Mouse (Mus musculus) embryonic facial prominence, embryonic 15.5 days (tissue): ENCODE measurements around the gene Mapk12. TPM values are rescaled to one million over a fixed set of nuclear protein-coding genes. Genes with fewer than 3 reads are reported as not detected.

ENCODE experiments used
- ATAC-seq: fragments of 200-750 bp; cut with Nextera tagmentation; 2 replicates; pipeline ENCODE4 v1.8.0; 2017; ENCODE audit warnings: low read depth, moderate TSS enrichment; ENCODE audit not compliant: insufficient number of reproducible peaks, low FRiP score, low TSS enrichment
- H3K27ac ChIP-seq: fragments of 300-500 bp; sonication (generic); replicated peaks from 2 replicates; pipeline ENCODE4 v1.5.1; 2015; ENCODE audit warnings: mild to moderate bottlenecking, inconsistent platforms
- H3K27me3 ChIP-seq: fragments of 300-500 bp; sonication (generic); 2 replicates; pipeline ENCODE4 v1.6.1; 2015; ENCODE audit warnings: inconsistent platforms
- H3K36me3 ChIP-seq: fragments of 300-500 bp; sonication (generic); 2 replicates; pipeline ENCODE4 v1.6.1; 2015; ENCODE audit warnings: mild to moderate bottlenecking, inconsistent platforms
- H3K4me1 ChIP-seq: fragments of 300-500 bp; sonication (generic); 2 replicates; pipeline ENCODE4 v1.6.1; 2015; ENCODE audit warnings: inconsistent platforms
- H3K4me2 ChIP-seq: fragments of 300-500 bp; sonication (generic); replicated peaks from 2 replicates; pipeline ENCODE4 v1.6.1; 2015; ENCODE audit warnings: mild to moderate bottlenecking, inconsistent platforms
- H3K4me3 ChIP-seq: fragments of 300-500 bp; sonication (generic); replicated peaks from 2 replicates; pipeline ENCODE4 v1.5.1; 2015; ENCODE audit warnings: mild to moderate bottlenecking, inconsistent platforms
- H3K9ac ChIP-seq: fragments of 300-500 bp; sonication (generic); 2 replicates; pipeline ENCODE4 v1.6.1; 2015; ENCODE audit warnings: inconsistent platforms
- H3K9me3 ChIP-seq: fragments of 300-500 bp; sonication (generic); replicated peaks from 2 replicates; pipeline ENCODE4 v1.6.1; 2016; ENCODE audit warnings: inconsistent platforms
- WGBS: fragments of 180-500 bp; shearing (Covaris S2); methylation state at CpG from one replicate; pipeline ENCODE4 v1.1.7; 2015; 5-methylcytosine and 5-hydroxymethylcytosine counted together
- polyA plus RNA-seq: library from polyadenylated mRNA; unstranded; fragments of >200 nt; fragmentation: Nextera tagmentation; extraction: Ambion mirVana; gene quantifications from 2 replicates; pipeline ENCODE4 v1.2.1, GENCODE M21; 2015

The Mapk12 gene
- polyA plus RNA-seq, 1 experiment from 2014 or later = 9.4 TPM

DNA sequence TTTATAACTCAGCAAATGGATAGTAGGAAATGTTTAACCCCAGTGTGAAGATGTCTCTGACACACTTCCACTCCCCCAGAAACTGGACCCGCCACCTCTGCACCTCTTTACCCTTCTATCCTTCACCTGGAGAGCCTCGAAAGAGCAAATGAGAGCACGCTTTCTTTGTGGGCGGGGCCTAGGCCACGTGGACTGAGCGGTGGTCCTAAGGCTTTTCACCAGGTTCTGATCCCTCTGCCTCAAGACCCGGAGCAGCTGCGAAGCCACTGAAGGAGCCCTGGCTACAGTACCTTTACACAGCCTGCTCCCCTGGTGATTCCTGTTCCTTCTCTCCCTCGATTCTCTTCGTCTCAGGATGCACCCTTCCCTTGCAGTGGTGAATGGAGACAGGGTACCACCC, 7.0 kb upstream of the Mapk12 start:
- H3K4me2 ChIP-seq = peak overlapping the region; percentile 60
- ATAC-seq = no peak
- no peak overlapping the region for H3K27ac ChIP-seq
- 19% methylated on average over 10 of the region's 10 CpGs for WGBS
- peaks cover 33% of the 10 kb centered on the region for H3K27me3 ChIP-seq
- no peak overlapping the region; the same call in 1 of the 2 replicates for H3K9ac ChIP-seq
- no peak overlapping the region; the same call in 1 of the 2 replicates for H3K4me3 ChIP-seq
- H3K4me1 ChIP-seq = peaks cover 40% of the 10 kb centered on the region
- H3K9me3 ChIP-seq = no peaks in the 10 kb centered on the region
- H3K36me3 ChIP-seq = no peaks in the 10 kb centered on the region; the same call in 1 of the 2 replicates

DNA sequence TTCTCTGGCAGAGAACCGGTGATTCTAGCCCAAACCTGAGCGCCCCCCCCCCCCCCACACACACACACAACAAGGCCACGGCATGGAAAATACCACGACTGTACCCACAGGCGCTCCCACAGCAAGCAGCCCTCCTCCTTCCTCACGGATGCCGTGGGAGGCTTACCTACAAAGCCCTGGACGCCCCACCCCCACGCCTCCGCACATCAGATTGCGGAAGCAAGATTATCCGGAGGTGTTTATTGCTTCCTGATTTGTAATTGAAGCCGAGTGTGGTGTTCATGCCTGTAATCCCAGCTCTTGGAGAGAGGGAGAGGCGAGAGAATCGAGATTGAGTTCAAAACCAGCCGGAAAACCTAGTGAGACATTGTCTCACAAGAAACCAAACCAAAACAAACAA, 6.5 kb upstream of the Mapk12 start:
- Histone ChIP-seq H3K4me1 (peaks cover 40% of the 10 kb centered on the region), H3K9ac (no peak overlapping the region; the same call in 1 of the 2 replicates), H3K36me3 (no peaks in the 10 kb centered on the region; the same call in 1 of the 2 replicates), H3K4me3 (peak overlapping the region; percentile 34), H3K27ac (no peak overlapping the region), H3K4me2 (peak overlapping the region; percentile 60), H3K9me3 (no peaks in the 10 kb centered on the region), H3K27me3 (peaks cover 37% of the 10 kb centered on the region)
- ATAC-seq = no peak
- WGBS = 9% methylated on average over 15 of the region's 16 CpGs

DNA sequence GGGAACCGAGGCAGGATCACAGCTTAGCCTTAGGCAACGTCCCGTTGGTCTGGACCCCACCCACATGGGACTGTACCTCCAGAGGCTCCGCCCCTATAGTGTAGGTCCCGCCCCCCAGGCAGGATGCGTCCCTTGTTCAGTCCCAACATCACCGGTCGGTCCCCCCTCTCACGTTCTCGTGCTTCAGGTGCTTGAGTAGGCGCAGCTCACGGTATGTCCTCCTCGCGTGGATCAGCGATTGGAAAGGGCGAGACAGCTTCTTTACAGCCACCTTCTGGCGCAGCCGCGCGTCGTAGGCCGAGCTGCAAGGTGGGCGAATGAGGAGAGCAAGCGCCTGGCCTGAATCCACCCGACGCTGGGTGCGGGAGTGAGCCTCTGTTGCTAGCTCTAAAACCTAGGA, 6.0 kb upstream of the Mapk12 start:
- 2% methylated on average over 27 of the region's 27 CpGs for WGBS
- no peak for ATAC-seq
- Histone ChIP-seq H3K9me3 (no peaks in the 10 kb centered on the region), H3K4me1 (peaks cover 40% of the 10 kb centered on the region), H3K9ac (no peak overlapping the region), H3K27ac (no peak overlapping the region), H3K4me2 (peak overlapping the region; percentile 60), H3K4me3 (peak overlapping the region; percentile 34), H3K36me3 (no peaks in the 10 kb centered on the region; the same call in 1 of the 2 replicates), H3K27me3 (peaks cover 41% of the 10 kb centered on the region)

DNA sequence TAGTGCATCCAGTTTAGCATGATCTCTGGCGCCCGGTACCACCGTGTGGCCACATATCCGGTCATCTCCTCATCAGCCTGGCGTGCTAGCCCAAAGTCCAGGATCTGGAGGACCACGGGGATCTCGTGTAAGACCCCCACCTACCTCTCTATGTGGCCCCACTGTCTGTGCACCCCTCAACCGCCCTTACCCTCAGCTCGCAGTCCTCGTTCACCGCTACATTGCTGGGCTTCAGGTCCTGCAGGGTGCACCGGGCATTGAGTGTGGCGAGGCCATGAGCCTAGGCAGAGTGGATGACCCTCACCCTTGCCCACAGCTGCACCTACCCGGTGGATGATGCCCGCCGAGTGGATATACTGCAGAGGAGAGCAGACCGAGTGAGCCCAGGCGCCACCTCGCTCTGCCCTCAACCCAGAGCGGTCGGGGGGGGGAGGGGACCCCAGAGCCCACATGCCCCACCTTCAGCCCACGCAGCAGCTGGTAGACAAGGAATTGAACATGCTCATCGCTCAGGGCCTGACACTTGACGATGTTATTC, 5.4 kb upstream of the Mapk12 start:
- Histone ChIP-seq H3K4me3 (no peak overlapping the region), H3K4me2 (peak overlapping the region; percentile 60; the same call in 1 of the 2 replicates), H3K27me3 (peaks cover 48% of the 10 kb centered on the region), H3K9me3 (no peaks in the 10 kb centered on the region), H3K27ac (no peak overlapping the region), H3K9ac (no peak overlapping the region; the same call in 1 of the 2 replicates), H3K4me1 (peaks cover 47% of the 10 kb centered on the region), H3K36me3 (no peaks in the 10 kb centered on the region; the same call in 1 of the 2 replicates)
- WGBS = 75% methylated on average over 24 of the region's 24 CpGs
- ATAC-seq = no peak

DNA sequence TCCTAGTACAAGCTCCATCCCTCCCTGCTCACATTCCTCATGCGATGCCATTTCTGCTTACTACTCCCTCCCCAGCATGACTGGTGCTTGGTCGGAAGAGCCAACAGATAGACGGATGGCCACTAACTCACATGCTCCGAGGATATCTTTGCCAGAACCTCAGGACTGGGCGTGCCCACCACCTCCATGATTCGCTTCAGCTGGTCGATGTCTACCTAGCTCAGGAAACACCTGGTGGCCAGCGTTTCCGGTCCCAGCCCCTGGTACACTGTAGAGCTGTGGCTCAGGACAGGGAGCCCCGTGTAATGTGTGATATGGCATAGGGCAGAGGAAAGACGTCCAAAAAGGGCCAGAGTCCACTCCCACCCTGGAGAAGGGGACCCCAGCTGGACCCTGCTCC, 4.5 kb upstream of the Mapk12 start:
- Histone ChIP-seq H3K4me1 (peaks cover 51% of the 10 kb centered on the region), H3K9ac (no peak overlapping the region), H3K4me3 (no peak overlapping the region), H3K27me3 (peaks cover 57% of the 10 kb centered on the region), H3K27ac (no peak overlapping the region), H3K4me2 (no peak overlapping the region), H3K9me3 (no peaks in the 10 kb centered on the region), H3K36me3 (no peaks in the 10 kb centered on the region; the same call in 1 of the 2 replicates)
- WGBS = 84% methylated on average over 11 of the region's 11 CpGs
- ATAC-seq = no peak

DNA sequence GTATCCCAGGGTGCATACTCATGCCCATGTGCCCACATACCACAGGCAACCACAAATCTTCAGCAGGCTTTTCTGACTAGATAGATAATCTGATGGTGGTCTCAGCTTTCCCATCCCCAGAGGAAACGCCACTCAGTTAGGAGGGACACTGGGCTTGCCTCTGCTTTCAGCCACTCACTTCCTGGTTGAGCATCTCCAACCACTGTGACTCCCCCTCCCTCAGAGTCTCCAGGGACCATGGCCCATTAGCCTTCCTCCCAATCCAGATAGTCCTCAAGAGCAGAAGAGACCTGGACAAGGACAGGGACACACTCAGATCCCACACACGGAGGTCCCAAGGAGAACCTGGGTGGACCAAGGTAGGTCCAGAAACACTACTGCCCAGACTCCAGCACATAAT, 2.6 kb upstream of the Mapk12 start:
- Histone ChIP-seq H3K27ac (no peak overlapping the region), H3K4me3 (no peak overlapping the region), H3K9ac (no peak overlapping the region), H3K27me3 (peaks cover 69% of the 10 kb centered on the region), H3K4me1 (peaks cover 38% of the 10 kb centered on the region), H3K36me3 (no peaks in the 10 kb centered on the region; the same call in 1 of the 2 replicates), H3K9me3 (no peaks in the 10 kb centered on the region), H3K4me2 (no peak overlapping the region)
- ATAC-seq = no peak
- WGBS = 52% methylated on average over 2 of the region's 2 CpGs

DNA sequence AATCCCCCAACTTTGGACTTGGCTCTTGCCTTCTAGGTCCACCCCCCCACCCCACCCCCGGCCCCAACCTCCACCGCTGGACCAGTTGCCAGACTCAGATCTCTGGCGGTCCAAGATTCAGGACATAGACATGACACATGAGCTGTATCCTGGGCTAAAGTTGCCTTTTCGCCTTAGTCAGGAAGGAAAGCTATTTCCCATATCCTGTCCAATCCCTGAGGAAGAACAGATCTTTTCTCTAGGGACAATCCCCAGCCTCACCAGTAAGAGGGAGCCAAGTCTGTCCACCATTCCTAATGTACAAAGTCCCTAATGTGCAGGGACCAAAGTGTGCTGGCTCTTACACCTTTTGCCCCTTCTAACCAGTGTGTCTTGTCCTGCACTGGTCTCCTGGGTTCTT, 1.4 kb upstream of the Mapk12 start:
- H3K9me3 ChIP-seq = no peaks in the 10 kb centered on the region
- no peak overlapping the region for H3K4me3 ChIP-seq
- no peak overlapping the region for H3K9ac ChIP-seq
- no peak overlapping the region for H3K4me2 ChIP-seq
- peaks cover 30% of the 10 kb centered on the region for H3K4me1 ChIP-seq
- H3K27ac ChIP-seq = no peak overlapping the region
- H3K27me3 ChIP-seq = peaks cover 63% of the 10 kb centered on the region
- ATAC-seq = no peak
- 58% methylated on average over 4 of the region's 4 CpGs for WGBS
- H3K36me3 ChIP-seq = no peaks in the 10 kb centered on the region; the same call in 1 of the 2 replicates

DNA sequence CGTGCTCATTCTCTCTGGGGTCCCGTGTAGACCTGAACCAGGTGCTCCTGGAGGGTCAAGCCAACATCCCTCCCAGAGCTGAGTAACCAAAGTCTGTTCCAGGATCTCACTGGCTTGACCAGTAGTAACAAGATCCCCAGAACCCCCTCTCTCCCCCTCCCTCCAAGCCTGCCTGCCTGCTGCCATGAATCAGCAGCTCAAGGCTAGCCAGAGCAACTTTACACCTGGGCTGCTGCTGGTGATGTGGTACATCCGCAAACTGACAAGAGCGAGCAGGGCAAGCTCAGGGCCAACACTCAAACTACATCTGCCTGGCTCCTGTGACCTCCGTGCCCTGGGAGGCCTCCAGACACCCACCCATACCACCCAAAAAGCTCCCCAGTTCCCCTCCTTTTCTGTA, 940 bp upstream of the Mapk12 start:
- H3K4me1 ChIP-seq = peaks cover 25% of the 10 kb centered on the region
- H3K36me3 ChIP-seq = no peaks in the 10 kb centered on the region; the same call in 1 of the 2 replicates
- no peak overlapping the region for H3K27ac ChIP-seq
- ATAC-seq = no peak
- H3K9me3 ChIP-seq = no peaks in the 10 kb centered on the region
- no peak overlapping the region for H3K4me2 ChIP-seq
- 21% methylated on average over 5 of the region's 5 CpGs for WGBS
- H3K4me3 ChIP-seq = no peak overlapping the region
- H3K27me3 ChIP-seq = peaks cover 59% of the 10 kb centered on the region
- no peak overlapping the region for H3K9ac ChIP-seq

DNA sequence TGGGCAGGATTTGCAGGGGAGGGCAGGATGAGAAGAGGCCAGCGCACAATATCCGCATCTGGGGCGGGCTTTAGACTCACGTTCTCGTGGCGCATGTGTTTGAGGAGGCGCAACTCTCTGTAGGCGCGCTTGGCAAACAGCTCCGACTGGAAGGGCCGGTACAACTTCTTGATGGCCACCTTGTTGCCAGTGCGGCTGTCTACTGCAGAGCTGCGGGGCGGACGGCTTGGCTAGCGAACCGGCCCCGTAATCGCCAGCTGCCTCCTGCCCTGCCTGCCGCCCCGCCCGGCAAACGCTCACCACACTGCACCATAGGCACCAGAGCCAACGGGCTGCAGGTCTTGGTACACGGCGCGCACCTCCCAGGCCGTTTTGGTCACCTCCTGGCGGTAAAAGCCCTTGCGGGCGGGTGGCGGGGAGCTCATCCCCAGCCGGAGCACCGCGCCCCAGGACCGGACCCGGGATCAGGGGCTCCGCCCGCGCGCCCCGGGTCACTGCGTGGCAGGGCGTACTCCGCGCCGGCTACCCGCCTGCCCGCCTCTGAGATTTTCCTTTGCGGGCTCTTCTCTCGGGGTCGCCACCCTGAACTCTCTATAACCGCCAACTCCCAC, 350 bp downstream of the Mapk12 start:
- under 1% methylated on average over 53 of the region's 53 CpGs for WGBS
- Histone ChIP-seq H3K36me3 (no peaks in the 10 kb centered on the region), H3K27ac (peak overlapping the region; percentile 44; the same call in 1 of the 2 replicates), H3K4me2 (peak overlapping the region; percentile 92), H3K4me1 (peaks cover 20% of the 10 kb centered on the region), H3K9ac (no peak overlapping the region), H3K4me3 (peak overlapping the region; percentile 49), H3K9me3 (no peaks in the 10 kb centered on the region), H3K27me3 (peaks cover 49% of the 10 kb centered on the region)
- peak; percentile 26; the same call in 1 of the 2 replicates for ATAC-seq

- H3K36me3 ChIP-seq = no peaks in the 10 kb centered on the region
- peaks cover 49% of the 10 kb centered on the region for H3K27me3 ChIP-seq
- no peak overlapping the region for H3K27ac ChIP-seq
- no peak overlapping the region for H3K9ac ChIP-seq
- no peak for ATAC-seq
- H3K4me2 ChIP-seq = no peak overlapping the region
- WGBS = 95% methylated on average over 6 of the region's 6 CpGs
- no peaks in the 10 kb centered on the region for H3K9me3 ChIP-seq
- H3K4me3 ChIP-seq = no peak overlapping the region
- H3K4me1 ChIP-seq = peaks cover 20% of the 10 kb centered on the region
These were observed 2.0 kb downstream of the Mapk12 start for GRCm38 (mm10) chr15:89138531-89138930.

DNA sequence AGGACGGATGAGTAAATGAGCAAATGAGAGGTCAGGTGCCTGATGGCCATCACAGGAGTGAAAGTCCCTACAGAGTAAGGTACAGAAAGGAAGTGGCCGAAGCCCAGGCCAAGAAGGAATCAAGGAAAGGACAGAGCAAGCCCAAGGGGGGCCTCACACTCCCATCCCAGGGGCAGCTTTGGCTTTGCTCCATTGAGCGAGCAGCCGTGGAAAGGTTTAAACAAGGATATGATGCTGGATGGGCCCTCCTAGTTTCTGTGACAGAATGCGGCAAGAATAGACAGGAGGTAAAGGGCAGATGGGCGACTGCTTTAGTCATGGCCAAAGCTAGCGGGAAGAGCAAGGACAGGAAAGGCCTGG, 2.5 kb downstream of the Mapk12 start:
- H3K9ac ChIP-seq = no peak overlapping the region
- H3K4me3 ChIP-seq = no peak overlapping the region
- H3K4me2 ChIP-seq = no peak overlapping the region
- no peaks in the 10 kb centered on the region for H3K9me3 ChIP-seq
- no peaks in the 10 kb centered on the region for H3K36me3 ChIP-seq
- peaks cover 49% of the 10 kb centered on the region for H3K27me3 ChIP-seq
- no peak overlapping the region for H3K27ac ChIP-seq
- WGBS = 81% methylated on average over 7 of the region's 7 CpGs
- ATAC-seq = no peak
- peaks cover 20% of the 10 kb centered on the region for H3K4me1 ChIP-seq
